Mouse (Mus musculus): ENCODE measurements around the gene Myt1l.

Myt1l gene

DNA sequence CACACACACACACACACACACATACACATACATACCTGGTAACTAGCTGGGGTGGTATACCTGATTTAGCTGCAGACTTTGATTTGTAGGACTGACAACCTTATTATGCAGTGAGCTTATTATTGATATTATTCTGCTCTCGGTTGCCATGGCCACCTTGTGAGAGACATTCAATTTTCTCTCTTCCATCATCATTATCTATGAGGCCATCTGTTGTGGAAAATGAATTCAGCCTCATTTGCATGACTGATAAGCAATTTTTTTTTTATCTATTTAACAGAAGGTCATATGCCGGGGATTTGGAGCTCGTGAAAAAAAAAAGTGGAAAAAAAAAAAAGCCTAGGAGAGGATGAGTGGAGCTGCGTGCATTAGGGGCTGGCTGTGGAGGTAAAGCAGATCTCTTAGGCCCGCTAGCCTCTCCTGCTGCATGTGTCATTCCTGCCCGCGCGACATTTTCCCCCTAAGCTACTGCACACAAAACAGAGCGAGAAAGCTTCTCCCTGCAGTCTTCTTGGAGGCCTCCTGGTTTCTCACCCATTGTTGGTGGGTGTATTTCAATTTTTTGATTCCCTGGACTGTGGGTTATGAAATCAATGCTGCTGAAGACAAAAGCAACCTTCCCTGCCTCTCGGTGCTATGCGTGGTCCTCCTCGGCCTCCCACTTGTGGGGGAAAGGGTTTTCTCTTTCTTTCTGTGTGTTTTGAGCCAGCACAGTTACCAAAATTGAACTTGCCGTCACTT lies at the start of gene Myt1l:
TSS of gene Myt1l (plus strand) at position 354 of the 741 bp plus-strand sequence.
- no peak for DNase-seq (ENCODE audit: low read depth, low spot score)

DNA sequence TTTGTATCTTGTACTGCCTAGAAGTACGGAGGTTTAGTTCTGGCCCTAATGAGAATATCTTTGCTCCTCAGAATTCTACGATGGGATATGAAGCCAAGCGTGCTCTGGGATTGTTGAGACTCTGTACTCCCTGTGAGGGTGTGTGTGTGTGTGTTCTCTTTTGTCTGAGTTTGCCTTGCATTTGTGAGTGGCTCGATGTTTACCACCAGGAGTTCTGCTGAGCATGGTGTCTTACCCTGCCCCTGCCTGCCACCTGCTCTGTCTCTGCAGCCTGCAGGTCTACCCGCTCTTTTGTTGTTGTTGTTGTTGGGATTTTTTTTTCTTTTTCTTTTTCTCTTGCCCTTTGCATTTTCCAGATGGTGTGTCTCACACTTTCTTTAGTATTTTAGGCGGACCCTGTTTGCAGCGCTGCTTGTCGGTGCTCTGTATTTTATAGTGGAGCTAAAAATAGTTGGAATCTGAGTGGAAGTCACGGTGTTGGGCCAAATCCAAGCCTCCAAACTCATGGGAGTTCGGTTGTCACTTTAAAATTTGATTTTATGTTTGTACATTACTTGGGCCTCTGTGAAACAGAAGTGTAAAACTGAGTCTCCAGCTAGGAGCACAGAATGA lies 41.7 kb upstream of the Myt1l start:
- DNase-seq (ENCODE audit: low read depth, low spot score): no peak

DNA sequence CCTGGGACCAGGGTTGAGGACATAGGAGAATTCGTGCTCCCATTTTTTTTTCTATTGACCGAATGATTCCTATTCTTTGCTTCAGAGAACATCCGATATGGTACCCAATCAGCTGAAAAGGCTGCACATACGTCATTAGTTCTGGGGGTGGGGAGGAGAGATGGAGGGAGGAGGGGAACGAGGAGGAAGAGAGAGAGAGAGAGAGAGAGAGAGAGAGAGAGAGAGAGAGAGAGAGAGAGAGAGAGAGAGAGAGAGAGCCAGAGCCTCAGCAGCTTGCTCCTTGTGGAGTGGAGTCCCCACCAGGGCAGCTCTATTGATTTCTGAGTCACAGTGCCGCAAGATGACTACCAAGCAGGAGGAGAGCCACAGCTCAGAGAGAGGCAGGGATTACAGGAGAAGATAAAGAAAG lies 1.9 kb upstream of the Myt1l start:
- no peak for DNase-seq (ENCODE audit: low read depth, low spot score)

DNA sequence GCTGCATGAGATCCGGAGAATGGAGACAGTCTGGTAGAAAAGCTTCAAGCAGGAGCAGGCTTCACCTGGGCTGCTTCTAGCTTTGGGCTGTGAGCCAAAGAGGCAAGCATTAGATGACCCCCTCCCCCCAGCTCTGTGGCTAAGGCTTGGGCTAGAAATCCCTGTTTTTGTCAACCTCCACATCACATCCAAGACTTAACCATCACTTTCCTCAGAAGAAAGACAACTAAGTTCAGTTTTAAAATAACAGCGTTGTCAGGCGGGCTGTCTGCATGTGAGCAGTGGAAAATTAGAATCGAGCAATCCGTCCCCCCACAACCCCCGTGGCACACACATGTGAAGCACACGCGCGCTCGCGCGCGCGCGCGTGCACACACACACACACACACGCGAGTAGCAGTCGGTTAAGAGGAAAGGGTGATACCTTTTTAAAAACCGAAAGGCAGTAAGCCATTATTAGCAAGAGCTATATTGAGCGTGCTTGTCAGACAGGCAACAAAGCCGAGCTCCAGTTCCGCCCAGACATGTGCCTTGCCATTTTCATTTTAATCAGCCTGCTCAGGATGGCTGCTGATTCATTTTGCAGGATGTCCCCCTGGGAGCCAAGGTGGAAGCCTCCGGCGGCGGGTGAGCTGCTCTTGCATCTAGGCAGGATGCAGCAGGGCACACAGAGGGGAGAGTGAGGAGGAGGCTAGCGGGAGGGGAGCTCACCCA lies 979 bp upstream of the Myt1l start:
- no peak for DNase-seq (ENCODE audit: low read depth, low spot score)

DNA sequence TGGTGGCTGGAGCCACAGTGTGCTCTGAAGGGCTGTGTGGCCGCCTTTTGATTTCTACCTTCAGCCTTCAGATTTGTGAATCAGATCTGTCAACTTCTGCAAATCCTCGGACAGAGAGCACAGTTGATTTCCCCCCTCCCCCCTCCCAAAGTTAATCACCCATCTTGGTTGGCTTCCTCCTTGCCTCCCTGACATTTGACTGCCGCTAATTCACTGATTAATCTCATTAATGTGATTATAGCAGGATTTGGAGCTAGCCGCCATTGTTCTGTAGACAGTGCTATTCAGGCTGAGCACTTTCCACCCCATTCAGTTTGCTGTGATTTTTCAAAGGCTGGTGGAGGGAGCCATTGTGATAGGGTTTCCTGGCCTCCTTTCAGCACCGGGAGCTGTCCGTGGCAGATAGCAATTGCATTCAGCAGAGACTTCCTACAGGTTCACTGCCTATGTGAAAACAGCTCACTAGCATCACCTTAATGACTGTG lies 2.1 kb downstream of the Myt1l start:
- no peak for DNase-seq (ENCODE audit: low read depth, low spot score)

DNA sequence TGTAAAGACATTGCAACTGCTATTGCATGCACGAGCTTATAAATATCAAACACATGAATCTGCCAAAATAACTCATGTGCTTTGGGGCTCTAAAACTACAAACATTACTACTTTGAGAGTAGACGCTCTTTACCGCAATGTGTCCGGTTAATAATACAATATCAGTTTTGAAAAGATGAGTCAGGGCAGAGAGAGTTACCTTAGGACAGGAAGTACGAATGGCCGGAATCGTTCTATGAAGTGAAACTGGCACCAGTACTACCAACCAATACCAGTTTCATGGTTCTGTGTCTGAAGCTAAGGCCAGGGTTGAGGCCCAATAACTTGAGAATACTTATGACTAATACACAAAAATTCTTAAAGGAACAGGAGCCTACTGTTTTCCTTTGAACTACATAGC lies 2.6 kb downstream of the Myt1l start:
- DNase-seq (ENCODE audit: low read depth, low spot score): no peak

DNA sequence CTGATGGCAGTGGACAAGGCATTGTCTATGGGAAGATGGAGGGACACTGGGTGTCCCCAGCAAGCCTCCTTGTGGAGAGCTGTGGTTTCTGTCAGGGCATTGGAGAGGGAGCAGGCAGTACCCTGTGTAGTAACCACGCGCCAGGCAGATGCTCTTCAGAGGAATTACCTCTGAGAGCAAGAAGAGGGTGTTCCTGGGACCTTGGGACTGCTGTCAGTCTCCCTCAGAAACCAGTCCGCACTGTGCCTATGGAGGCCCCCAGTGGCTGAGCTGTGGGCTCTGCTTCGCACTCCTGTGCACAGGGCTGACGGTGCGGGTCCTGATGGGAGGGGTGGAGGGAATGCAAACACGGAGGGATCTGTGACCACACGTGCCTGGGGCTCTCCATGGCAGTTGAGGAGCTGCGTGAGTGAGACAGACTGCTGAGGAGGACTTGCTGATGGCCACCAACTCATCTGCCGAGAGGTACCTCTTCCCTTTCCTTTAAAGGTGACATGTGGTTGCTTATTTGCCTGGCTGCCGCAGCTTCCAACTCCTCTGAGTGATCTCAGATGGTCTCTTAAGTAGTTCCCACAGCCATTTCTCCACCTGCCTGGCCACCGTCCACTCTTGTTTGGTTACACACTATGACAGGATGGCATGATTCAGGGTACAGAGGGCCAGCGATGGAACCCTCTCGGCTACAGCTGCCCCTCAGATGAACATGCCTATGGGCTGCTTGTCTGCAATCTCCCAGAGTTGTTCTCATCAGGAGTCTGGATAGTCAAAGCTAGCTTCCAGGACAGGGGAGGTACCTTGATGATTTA lies 5.1 kb downstream of the Myt1l start:
- no peak for DNase-seq (ENCODE audit: low read depth, low spot score)

DNA sequence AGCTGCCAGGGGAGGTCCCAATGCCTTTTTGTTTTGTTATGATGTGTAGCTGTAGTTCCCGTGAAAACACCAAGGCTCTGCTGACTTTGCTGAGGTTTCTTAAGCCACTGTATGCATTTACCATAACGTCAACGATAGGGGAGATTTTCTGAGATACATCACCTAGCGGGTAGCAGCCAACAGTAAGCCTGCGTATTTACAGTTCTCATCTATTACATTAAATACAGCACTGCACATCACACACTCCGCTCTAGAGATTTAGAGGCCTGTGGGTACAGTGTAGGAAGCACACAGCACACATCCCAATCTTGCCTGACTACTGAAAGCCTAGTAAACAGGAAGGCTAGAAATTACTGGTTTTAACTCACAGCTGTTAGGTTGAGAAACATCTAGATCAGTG lies 6.1 kb downstream of the Myt1l start:
- DNase-seq (ENCODE audit: low read depth, low spot score): no peak

DNA sequence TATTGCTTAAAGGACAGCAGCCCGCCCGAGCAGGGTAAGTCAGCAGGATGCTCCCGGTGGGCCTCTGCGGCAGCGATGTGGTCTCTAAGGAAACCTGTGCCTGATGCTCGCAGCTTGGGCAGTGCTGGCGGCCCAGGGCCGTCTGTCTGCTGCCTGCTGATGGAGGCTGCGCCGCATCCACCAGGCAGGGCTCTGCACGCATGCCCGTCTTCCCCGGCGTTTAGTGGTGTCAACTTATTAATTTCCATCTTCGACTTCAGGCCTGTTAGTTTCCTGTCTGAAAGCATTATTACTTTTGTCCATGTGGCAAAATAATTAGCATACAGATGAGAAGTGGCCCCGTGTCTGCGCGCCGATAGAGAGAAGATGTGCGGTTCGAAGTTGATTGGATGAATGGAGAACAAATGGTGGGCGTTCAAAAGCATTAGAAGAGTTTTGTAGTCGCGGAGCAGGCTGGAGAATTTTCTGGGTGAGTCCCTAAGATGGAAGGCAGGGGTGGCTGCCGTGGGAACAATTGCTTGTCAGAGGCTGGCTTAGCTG lies 6.6 kb downstream of the Myt1l start:
- DNase-seq (ENCODE audit: low read depth, low spot score): no peak

DNA sequence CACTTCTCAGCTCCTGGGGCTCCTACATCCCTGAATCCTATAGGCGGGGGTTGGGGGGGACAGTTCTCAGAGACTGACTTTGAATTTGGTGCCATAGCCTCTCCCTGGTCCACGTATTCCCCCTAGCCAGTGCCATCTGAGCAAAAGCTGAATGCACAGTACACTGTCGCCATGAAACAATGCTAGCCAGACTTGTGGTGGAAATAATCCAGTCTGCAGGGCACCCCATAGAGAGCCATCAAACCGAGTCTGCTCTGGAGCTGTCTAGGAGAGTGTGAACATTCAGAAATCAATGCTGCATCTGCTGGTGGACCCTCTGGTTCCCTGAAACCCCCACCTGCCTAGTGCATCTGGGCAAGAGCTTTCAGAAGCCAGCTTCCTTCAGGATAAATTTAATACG lies 9.7 kb downstream of the Myt1l start:
- DNase-seq (ENCODE audit: low read depth, low spot score): no peak

DNA sequence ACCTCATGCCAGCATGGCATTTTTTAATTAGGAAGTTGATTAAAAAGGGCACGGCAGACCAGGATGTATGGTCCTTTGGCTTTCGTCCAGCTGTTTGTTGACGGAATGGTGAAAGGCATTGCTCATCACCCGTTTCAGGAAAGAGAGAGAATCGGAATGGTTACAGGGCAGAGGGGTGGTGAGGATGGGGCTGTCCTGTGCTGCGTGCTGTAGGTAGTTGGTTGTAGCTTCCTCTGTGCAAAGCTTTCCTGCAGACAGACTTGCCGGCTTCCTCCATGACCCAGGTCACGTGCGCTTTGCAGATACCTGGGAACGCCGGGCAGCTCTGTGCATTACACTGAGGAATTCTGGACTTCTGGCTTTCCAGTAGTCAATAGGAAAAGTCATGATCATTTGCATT lies 10.3 kb downstream of the Myt1l start:
- DNase-seq (ENCODE audit: low read depth, low spot score): no peak

DNA sequence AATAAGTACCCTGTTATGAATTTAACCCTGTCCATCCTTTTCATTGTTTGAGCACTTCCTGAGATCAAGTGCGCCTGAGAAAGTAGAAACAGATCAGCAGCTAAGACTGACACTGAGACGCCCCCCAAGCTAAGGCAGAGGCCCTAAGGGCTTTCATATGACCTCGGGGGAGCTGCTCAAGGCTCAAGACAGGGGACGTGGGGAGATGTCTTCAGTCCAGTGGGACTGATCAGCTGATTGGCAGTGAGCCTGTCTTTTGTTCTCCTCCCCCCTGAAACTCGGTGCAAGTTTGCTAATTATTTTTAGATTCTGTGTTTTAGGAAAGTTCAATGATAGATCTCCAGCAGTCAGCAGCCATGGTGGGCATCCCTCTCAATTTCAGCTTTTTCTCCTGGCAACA lies 10.9 kb downstream of the Myt1l start:
- DNase-seq (ENCODE audit: low read depth, low spot score): no peak

DNA sequence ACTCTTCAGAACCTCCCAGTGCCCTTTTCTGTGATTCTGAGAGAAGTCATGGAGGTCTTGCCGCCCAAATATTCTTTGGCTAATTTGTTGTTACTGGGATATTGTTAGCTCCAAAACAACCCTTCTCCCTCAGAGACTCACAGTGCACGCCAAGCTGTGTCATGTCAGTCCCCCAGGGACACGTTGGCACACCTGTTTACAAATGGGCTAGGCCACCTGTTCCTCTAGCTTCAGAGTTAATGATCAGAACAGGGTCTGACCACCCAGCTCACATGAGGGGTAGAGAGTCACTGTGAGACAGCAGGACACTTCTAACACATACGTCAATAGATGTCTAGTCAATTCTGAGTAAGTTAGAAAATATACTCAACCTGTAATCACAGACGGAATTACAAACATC lies 12.6 kb downstream of the Myt1l start:
- no peak for DNase-seq (ENCODE audit: low read depth, low spot score)

DNA sequence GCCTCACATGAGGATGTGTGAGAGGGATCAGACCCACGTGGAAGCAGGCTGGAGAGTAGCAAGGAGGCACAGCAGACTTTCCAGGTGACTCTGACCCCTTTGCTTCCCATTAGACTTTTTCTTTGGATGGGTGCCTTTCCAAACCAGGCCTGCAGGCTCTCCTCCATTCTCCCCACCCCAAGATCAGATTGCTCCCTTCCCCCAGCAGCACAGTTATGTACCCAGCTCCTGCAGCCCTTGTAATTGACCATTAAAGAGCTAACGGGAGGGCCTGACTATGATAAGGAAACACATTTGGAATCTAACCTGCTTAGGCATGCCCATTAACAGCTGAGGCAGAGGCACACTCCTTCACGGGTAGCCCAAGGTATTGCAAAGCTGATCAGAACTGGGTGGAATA lies 17.9 kb downstream of the Myt1l start:
- DNase-seq (ENCODE audit: low read depth, low spot score): no peak

DNA sequence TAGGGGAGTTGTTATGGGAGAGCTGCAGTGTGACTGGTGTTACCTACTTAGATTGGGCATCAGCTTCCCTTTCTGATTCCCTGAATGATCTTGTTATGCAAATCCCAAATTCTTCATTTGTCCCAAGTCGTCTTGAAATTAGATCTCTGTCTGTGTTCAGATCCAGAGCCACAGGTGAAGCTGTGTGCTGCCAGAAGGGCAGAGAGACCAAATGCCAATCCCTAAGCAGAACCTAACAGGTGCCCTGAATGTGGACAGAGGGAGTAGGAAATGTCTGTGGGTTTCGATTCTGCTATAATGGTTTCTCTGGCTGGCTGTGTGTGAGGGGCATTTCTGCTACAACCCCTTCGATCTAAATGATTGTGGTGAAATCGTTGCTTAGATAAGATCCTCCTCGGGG lies 18.9 kb downstream of the Myt1l start:
- DNase-seq (ENCODE audit: low read depth, low spot score): no peak

DNA sequence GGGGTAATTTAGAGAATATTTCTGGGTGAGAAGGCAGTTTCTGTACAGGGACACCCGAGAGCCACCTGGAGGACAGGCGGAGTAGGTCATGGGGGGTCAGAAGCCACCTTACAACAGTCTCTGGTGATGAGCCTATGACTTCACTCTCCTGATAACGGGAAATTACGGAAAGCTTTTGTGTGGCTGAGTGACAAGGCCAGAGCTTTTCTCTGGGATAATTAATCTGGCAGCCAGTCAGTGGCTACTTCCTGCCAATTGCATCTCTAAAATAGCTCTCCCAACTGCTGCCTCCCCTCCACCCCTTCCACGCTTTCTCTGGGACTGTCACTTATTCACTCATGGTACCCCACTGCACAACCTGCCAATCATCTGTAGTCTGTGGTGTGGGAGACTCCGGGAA lies 19.6 kb downstream of the Myt1l start:
- DNase-seq (ENCODE audit: low read depth, low spot score): no peak

DNA sequence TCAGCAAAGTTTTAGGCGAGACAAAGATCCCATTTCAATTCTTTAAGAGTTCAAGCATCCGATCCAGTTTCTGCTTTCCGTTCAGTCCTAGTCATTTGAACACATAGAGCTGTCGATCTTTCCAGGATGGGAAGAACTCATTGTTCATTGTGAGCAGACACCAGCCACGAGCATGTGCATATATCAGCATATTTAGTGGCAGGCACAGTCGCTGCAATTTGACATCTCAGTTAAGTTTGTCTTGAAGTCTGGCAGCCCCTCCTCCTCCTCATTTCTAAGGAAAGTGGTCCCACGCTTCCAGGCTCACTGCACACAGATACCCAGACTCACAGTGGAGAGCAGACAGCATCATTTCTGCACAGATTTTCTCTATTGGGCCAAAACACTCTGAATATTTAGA lies 25.0 kb downstream of the Myt1l start:
- no peak for DNase-seq (ENCODE audit: low read depth, low spot score)

DNA sequence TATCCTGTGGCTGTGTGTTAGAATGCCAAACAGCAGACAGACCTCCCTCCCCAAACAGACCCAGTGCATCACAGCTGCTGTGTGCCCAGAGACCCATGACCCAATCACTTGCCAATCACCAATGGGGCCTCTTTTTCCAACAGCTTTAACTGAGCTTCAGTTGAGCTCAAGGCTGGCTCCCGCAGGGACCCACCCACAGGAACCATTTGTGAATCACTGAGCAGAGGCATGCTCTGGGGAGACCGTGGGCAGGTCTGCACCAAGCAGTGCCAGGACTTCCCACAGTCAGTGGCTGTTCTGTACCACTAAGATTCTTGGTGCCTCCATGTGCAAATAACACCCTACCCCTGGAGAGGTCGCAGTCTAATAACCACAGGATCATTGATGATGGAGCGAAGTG lies 27.5 kb downstream of the Myt1l start:
- DNase-seq (ENCODE audit: low read depth, low spot score): no peak

DNA sequence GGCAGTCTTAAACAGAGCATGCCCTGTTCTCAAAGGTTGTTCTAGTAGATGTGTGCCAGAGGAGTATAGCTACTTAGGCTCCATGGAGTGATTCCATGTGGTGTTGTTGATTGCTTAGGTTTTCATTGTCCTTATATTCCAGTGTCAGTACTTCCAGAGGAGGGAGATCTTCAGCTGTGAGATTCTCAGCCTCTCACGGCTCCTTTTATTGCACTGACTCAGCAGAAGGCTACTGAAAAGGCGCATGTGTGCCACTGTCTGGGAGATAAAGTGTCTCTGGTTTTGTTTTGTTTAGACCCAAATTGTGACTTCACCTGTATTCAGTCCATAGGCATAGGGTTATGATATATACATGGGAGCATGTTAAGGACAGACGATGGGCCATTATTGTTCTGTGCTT lies 28.2 kb downstream of the Myt1l start:
- no peak for DNase-seq (ENCODE audit: low read depth, low spot score)

DNA sequence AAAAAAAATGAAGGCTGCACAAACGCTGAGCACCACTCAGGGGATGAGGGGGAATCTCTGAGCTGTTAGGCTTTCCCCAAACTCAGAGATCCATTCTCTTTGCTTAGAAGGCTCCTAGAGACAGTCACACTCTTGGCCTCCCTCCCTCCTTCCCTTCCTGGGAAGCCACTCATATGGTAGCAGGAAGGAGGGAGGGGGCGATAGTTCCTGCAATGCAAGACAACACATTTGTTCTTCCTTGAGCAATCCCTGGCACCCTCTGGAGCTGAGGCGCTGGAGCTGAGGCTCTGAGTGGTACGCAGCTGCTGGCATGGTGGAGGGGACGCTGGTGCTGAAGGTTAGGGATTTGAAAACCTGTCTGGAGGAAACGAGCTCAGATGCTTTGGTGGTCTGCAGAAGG lies 28.7 kb downstream of the Myt1l start:
- DNase-seq (ENCODE audit: low read depth, low spot score): no peak

DNA sequence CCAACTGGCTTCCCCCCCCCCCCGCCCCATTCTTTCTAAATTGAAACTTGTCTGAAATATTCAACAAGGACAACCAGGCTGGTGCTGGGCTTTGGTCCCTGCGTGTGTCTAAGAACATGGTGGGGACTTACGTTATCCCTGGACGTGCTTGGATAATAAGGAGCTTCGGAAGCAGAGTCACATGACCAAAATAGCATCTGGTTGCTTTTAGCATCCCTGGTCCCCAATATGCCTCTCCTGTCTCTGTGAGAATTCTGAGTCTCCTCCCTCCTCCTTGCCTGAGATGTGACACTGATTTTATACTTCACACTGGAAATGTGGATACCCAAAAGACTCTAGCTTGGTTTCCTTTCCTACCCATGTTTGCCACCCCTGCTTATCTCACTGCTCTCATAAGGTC lies 31.6 kb downstream of the Myt1l start:
- no peak for DNase-seq (ENCODE audit: low read depth, low spot score)

DNA sequence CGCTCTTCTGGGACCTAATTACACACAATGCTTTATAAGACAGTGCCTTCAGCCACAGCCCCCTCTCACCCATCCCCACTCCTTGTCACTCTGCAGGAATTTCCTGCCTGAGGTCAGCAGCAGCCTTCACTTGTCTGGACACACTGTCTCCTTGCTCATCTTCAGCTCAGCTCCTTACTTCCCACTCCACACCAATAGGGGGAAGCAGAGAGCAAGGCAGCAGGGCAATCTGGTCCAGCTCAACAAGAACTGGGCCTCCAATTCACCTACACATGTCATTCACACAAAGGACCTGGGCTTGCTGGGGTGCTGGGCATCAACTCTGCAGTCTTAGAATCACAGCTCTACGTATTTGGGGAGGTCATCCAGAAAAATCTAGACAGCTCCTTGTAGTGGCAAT lies 33.0 kb downstream of the Myt1l start:
- no peak for DNase-seq (ENCODE audit: low read depth, low spot score)

Measured in WW6 (cell line).